Mouse (Mus musculus) liver, embryonic 14.5 days (tissue): ENCODE measurements around the gene Gas7.

Experiments
- CTCF ChIP-seq: IDR thresholded peaks from 2 replicates; pipeline ENCODE4 v1.5.1; 2016; ENCODE audit warnings: antibody characterized with exemption, low read depth, control low read depth
- EP300 ChIP-seq: IDR thresholded peaks from 2 replicates; pipeline ENCODE4 v1.6.1; 2016; ENCODE audit warnings: antibody characterized with exemption, low read depth

DNA sequence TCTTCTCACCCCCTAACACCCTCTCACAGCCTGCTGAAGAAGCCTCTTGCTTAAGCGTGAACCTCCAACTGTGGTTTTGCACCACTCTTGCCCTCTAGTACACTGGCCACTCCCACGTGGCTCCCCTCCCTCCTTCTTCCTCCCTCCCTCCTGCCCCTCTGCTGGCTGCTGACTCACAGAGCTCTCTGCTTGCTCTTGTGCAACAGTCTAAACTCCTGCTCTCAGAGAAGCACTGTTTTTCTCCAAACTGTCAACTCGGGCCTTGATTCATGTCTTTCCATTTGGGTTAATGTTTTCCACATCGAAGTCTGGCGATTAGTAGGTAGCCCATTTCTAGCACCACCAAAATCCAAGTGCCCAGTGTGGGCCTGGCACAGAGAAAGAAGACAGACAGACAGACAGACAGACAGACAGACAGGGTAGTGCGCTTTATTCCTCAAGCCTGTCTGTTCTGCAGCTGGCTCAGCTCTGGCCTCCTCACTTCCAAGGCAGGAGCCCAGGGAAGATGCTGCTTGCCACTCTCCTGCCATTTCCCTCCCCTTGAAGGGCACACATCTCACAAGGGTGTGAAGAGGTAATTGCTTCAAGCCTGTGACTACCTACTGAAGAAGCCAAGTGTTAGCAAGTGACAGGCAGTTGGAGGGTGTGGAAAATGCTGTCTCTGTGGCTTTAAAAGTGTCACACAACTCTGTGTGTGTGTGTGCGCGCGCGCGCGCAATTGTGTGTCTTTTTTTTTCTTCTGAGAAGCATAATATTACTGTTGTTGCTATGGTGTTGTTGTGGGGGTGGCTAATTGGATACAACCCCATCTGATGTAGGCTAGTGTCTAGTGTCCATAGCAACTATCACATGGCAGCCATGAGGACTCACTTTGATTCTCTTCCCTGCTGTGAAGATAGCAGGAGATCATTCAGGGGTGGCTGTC lies 71.6 kb downstream of the Gas7 start:
- TF ChIP-seq EP300 (no peak), CTCF (no peak)
